Mouse (Mus musculus) bone marrow, adult 2 months (tissue): ENCODE measurements around the gene Gm3402. TPM values are rescaled to one million over a fixed set of nuclear protein-coding genes. Genes with fewer than 3 reads are reported as not detected.
"Not testable (repeated sequence)": the region's sequence is repeated elsewhere in the genome, so short reads cannot be mapped to it uniquely, and the experiment has no call there.

Source experiments
- H3K27ac ChIP-seq: fragments of 200-500 bp; 2 replicates; pipeline ENCODE4 v1.5.1; 2012; ENCODE audit warnings: low read depth, mild to moderate bottlenecking, control low read depth, inconsistent platforms, low read length; ENCODE audit not compliant: control insufficient read depth, poor library complexity, insufficient read depth
- H3K4me1 ChIP-seq: fragments of 200-500 bp; 2 replicates; pipeline ENCODE4 v1.6.1; 2011; ENCODE audit warnings: low read length; ENCODE audit not compliant: control insufficient read depth, insufficient read depth
- H3K4me3 ChIP-seq: fragments of 200-500 bp; replicated peaks from 2 replicates; pipeline ENCODE3; 2011; ENCODE audit warnings: mild to moderate bottlenecking, low read depth, low read length, control low read depth; ENCODE audit not compliant: control insufficient read depth
- CTCF ChIP-seq: fragments of 200-500 bp; IDR thresholded peaks from 2 replicates; pipeline ENCODE4 v1.5.1; 2011; ENCODE audit warnings: low read length, control low read depth; ENCODE audit not compliant: control insufficient read depth, insufficient read depth
- POLR2A ChIP-seq: fragments of 200-500 bp; IDR thresholded peaks from 2 replicates; pipeline ENCODE4 v1.6.1; 2011; ENCODE audit warnings: low read depth, mild to moderate bottlenecking, control low read depth, low read length, borderline replicate concordance; ENCODE audit not compliant: control insufficient read depth
- WGBS: fragments of 180-500 bp; shearing (Covaris S2); methylation state at CpG from one replicate; pipeline ENCODE4 v1.1.7; 2018; 5-methylcytosine and 5-hydroxymethylcytosine counted together
- polyA plus RNA-seq: library from polyadenylated mRNA; stranded (reverse); fragments of >200 nt; gene quantifications from 2 replicates; pipeline ENCODE4 v1.2.4, GENCODE M21; 2011; ENCODE audit warnings: low replicate concordance; ENCODE audit not compliant: missing spikeins, insufficient read depth, insufficient read length

Gm3402 gene
- polyA plus RNA-seq, result not detected in 2 replicates

GRCm38 (mm10) chr5:146513823-146514222 is at the start of gene Gm3402:
Gene Gm3402 (plus strand): TSS chr5:146514123.
- H3K27ac ChIP-seq, result not testable (repeated sequence)
- 60% methylated on average over 1 of the region's 5 CpGs for WGBS

GRCm38 (mm10) chr5:146466663-146467062 is 47.3 kb upstream of the Gm3402 start:
- Histone ChIP-seq H3K4me3 (no peak overlapping the region), H3K4me1 (no peaks in the 10 kb centered on the region), H3K27ac (no peak overlapping the region)
- TF ChIP-seq CTCF (no peak), POLR2A (no peak)
- 90% methylated on average over 19 of the region's 19 CpGs for WGBS

More at GRCm38 (mm10) chr5:146513823-146514222, at the start of gene Gm3402:
- H3K4me3 ChIP-seq, H3K4me1 ChIP-seq: not testable (repeated sequence)

- Histone ChIP-seq H3K4me1 (no peaks in the 10 kb centered on the region), H3K27ac (no peak overlapping the region), H3K4me3 (no peak overlapping the region)
- TF ChIP-seq POLR2A, result no peak
- no peak for TF ChIP-seq CTCF
- WGBS, result 87% methylated on average over 9 of the region's 9 CpGs
Observed at GRCm38 (mm10) chr5:146468311-146468710, 45.6 kb upstream of the Gm3402 start.

GRCm38 (mm10) chr5:146470821-146471220 is 43.1 kb upstream of the Gm3402 start:
- 86% methylated on average over 9 of the region's 9 CpGs for WGBS
- Histone ChIP-seq H3K4me3 (no peak overlapping the region), H3K27ac (no peak overlapping the region), H3K4me1 (no peaks in the 10 kb centered on the region)
- TF ChIP-seq POLR2A (no peak), CTCF (no peak)

- H3K27ac ChIP-seq, result no peak overlapping the region
- TF ChIP-seq CTCF, result no peak
- TF ChIP-seq POLR2A, result no peak
- 80% methylated on average over 5 of the region's 5 CpGs for WGBS
- no peaks in the 10 kb centered on the region for H3K4me1 ChIP-seq
- no peak overlapping the region for H3K4me3 ChIP-seq
Observed at GRCm38 (mm10) chr5:146471311-146471710, 42.6 kb upstream of the Gm3402 start.

GRCm38 (mm10) chr5:146471821-146472220 is 42.1 kb upstream of the Gm3402 start:
- Histone ChIP-seq H3K27ac (no peak overlapping the region), H3K4me3 (no peak overlapping the region), H3K4me1 (no peaks in the 10 kb centered on the region)
- no peak for TF ChIP-seq POLR2A
- TF ChIP-seq CTCF, result no peak
- WGBS, result 82% methylated on average over 12 of the region's 12 CpGs

- H3K27ac ChIP-seq, H3K4me3 ChIP-seq, H3K4me1 ChIP-seq: not testable (repeated sequence)
- WGBS, result 6% methylated on average over 4 of the region's 4 CpGs
Observed at GRCm38 (mm10) chr5:146479564-146479963, 34.4 kb upstream of the Gm3402 start.

- WGBS, result 69% methylated on average over 3 of the region's 3 CpGs
- not testable (repeated sequence) for H3K4me1 ChIP-seq, H3K27ac ChIP-seq, H3K4me3 ChIP-seq
Observed at GRCm38 (mm10) chr5:146481665-146482064, 32.3 kb upstream of the Gm3402 start, which contains the start of gene Gm6408. Gene Gm6408 (plus strand): TSS chr5:146481965.

- H3K27ac ChIP-seq, H3K4me3 ChIP-seq, H3K4me1 ChIP-seq: not testable (repeated sequence)
- 10% methylated on average over 3 of the region's 4 CpGs for WGBS
Observed at GRCm38 (mm10) chr5:146488959-146489358, 25.0 kb upstream of the Gm3402 start.

- no CpG with 5 or more reads among the region's 5 CpGs for WGBS
Observed at GRCm38 (mm10) chr5:146491063-146491462, 22.9 kb upstream of the Gm3402 start, which contains the start of gene Gm6370. Gene Gm6370 (plus strand): TSS chr5:146491363.

GRCm38 (mm10) chr5:146502099-146502498 is 11.8 kb upstream of the Gm3402 start, which contains the start of gene 4930449I24Rik:
Gene 4930449I24Rik (plus strand): TSS chr5:146502399.
- H3K27ac ChIP-seq, result not testable (repeated sequence)

More at GRCm38 (mm10) chr5:146491063-146491462, 22.9 kb upstream of the Gm3402 start, which contains the start of gene Gm6370:
- not testable (repeated sequence) for H3K4me1 ChIP-seq, H3K27ac ChIP-seq, H3K4me3 ChIP-seq

GRCm38 (mm10) chr5:146525501-146525900 is 11.6 kb downstream of the Gm3402 start, which contains the start of gene Gm3404:
Gene Gm3404 (plus strand): TSS chr5:146525801.
- H3K4me1 ChIP-seq, H3K4me3 ChIP-seq, H3K27ac ChIP-seq: not testable (repeated sequence)
- 94% methylated on average over 2 of the region's 3 CpGs for WGBS

More at GRCm38 (mm10) chr5:146502099-146502498, 11.8 kb upstream of the Gm3402 start, which contains the start of gene 4930449I24Rik:
- not testable (repeated sequence) for H3K4me3 ChIP-seq, H3K4me1 ChIP-seq
- no CpG with 5 or more reads among the region's 5 CpGs for whole genome bisulfite sequencing

- not testable (repeated sequence) for H3K27ac ChIP-seq, H3K4me3 ChIP-seq, H3K4me1 ChIP-seq
- 88% methylated on average over 3 of the region's 3 CpGs for WGBS
Observed at GRCm38 (mm10) chr5:146537347-146537746, 23.4 kb downstream of the Gm3402 start, which contains the start of gene Gm3409. Gene Gm3409 (plus strand): TSS chr5:146537647.
